Mouse (Mus musculus) hindbrain, embryonic 12.5 days (tissue): ENCODE measurements around the gene Acpp. TPM values are rescaled to one million over a fixed set of nuclear protein-coding genes. Genes with fewer than 3 reads are reported as not detected.

Experiments used
- ATAC-seq: fragments of 200-750 bp; cut with Nextera tagmentation; 2 replicates; pipeline ENCODE4 v1.8.0; 2017; ENCODE audit warnings: moderate TSS enrichment; ENCODE audit not compliant: low FRiP score
- H3K27ac ChIP-seq: fragments of 300-500 bp; sonication (generic); 2 replicates; pipeline ENCODE4 v1.5.1; 2016; ENCODE audit warnings: mild to moderate bottlenecking
- H3K27me3 ChIP-seq: fragments of 300-500 bp; sonication (generic); 2 replicates; pipeline ENCODE4 v1.6.1; 2016; ENCODE audit warnings: mild to moderate bottlenecking
- H3K36me3 ChIP-seq: fragments of 300-500 bp; sonication (generic); 2 replicates; pipeline ENCODE4 v1.6.1; 2016; ENCODE audit warnings: mild to moderate bottlenecking
- H3K4me1 ChIP-seq: fragments of 300-500 bp; sonication (generic); 2 replicates; pipeline ENCODE4 v1.6.1; 2016
- H3K4me2 ChIP-seq: fragments of 300-500 bp; sonication (generic); replicated peaks from 2 replicates; pipeline ENCODE4 v1.6.1; 2016; ENCODE audit warnings: mild to moderate bottlenecking
- H3K4me3 ChIP-seq: fragments of 300-500 bp; sonication (generic); 2 replicates; pipeline ENCODE4 v1.5.1; 2016; ENCODE audit warnings: mild to moderate bottlenecking
- H3K9ac ChIP-seq: fragments of 300-500 bp; sonication (generic); 2 replicates; pipeline ENCODE4 v1.6.1; 2016; ENCODE audit warnings: mild to moderate bottlenecking, moderate library complexity
- H3K9me3 ChIP-seq: fragments of 300-500 bp; sonication (generic); replicated peaks from 2 replicates; pipeline ENCODE4 v1.6.1; 2016; ENCODE audit warnings: mild to moderate bottlenecking
- WGBS: fragments of 180-500 bp; shearing (Covaris S2); methylation state at CpG from one replicate; pipeline ENCODE4 v1.1.7; 2016; 5-methylcytosine and 5-hydroxymethylcytosine counted together
- polyA plus RNA-seq: library from polyadenylated mRNA; unstranded; fragments of >200 nt; fragmentation: Nextera tagmentation; extraction: Ambion mirVana; gene quantifications from 2 replicates; pipeline ENCODE4 v1.2.1, GENCODE M21; 2016

Acpp gene
- polyA plus RNA-seq, 1 experiment from 2014 or later = 0.58 TPM

GRCm38 (mm10) chr9:104239076-104239475, 98.5 kb downstream of the Acpp start:
- H3K4me3 ChIP-seq = no peak overlapping the region
- 94% methylated on average over 8 of the region's 8 CpGs for whole genome bisulfite sequencing

More at GRCm38 (mm10) chr9:104239076-104239475, 98.5 kb downstream of the Acpp start:
- H3K27ac ChIP-seq = no peak overlapping the region
- H3K27me3 ChIP-seq = no peaks in the 10 kb centered on the region
- no peak overlapping the region for H3K4me2 ChIP-seq
- H3K9ac ChIP-seq = no peak overlapping the region
- no peaks in the 10 kb centered on the region for H3K4me1 ChIP-seq
- H3K9me3 ChIP-seq = no peaks in the 10 kb centered on the region
- H3K36me3 ChIP-seq = peaks cover 44% of the 10 kb centered on the region
- no peak for ATAC-seq

Other genes starting within 250 kb of the Acpp start
- gene Ackr4, start 210.8 kb downstream of the Acpp start, polyA plus RNA-seq = 0.66 and 0.68 TPM in 2 replicates
- gene Dnajc13, start 74.8 kb downstream of the Acpp start, polyA plus RNA-seq = 23.2 and 29.3 TPM in 2 replicates
- 2.3 TPM in 2 replicates for gene Cpne4, start 209.5 kb upstream of the Acpp start, polyA plus RNA-seq